Mouse (Mus musculus): ENCODE data around the gene Mucl3. TPM values are rescaled to one million over a fixed set of nuclear protein-coding genes. Genes with fewer than 3 reads are reported as not detected.

Gene Mucl3
- 0.06 TPM in 1 of 2 replicates, not detected in the other for polyA plus RNA-seq (2012; rRNA removed)

- Histone ChIP-seq H3K4me3 (ENCODE audit: insufficient read depth, low read length) (no peak within 1 kb of the TSS), H3K27ac (ENCODE audit: insufficient read depth, low read length) (no peak within 1 kb of the TSS), H3K4me1 (ENCODE audit: control insufficient read depth, insufficient read depth, low read length) (no peaks in the 10 kb centered on the region)
- no peak for TF ChIP-seq CTCF (IDR thresholded peaks at IDR 0.05; ENCODE audit: extremely low read depth, insufficient read depth, low read length)
- no peak for TF ChIP-seq POLR2A (IDR thresholded peaks at IDR 0.05; ENCODE audit: extremely low read depth, insufficient read depth, low read length)
Measured at GRCm38 (mm10) chr17:35643609-35644236, at the start of gene Mucl3. Mucl3 (minus strand) TSS chr17:35643695.

DNA sequence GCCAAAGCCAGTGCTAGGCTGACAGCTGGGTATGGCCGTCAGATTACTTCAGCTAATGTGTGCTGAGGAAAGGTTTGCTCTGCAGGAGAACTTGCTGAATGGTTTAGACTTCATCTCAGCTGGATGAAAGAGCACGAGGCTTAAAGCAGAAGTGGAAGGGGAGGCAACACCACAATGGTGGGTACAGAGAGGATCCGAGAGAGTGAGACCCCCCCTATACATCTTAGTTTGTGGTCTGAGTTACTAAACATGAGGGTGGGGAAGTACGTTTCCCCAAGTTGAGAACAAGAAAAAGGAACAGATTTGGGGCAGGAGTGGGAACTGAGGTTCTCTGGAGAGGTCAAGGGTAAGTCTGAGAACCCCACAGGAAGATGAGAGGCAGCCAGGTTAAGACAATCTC, 48.9 kb upstream of the Mucl3 start:
- Histone ChIP-seq H3K4me1 (ENCODE audit: control insufficient read depth, insufficient read depth, low read length) (peaks cover 6% of the 10 kb centered on the region), H3K4me3 (ENCODE audit: insufficient read depth, low read length) (no peak overlapping the region), H3K27ac (ENCODE audit: insufficient read depth, low read length) (no peak overlapping the region)
- no peak for TF ChIP-seq POLR2A (IDR thresholded peaks at IDR 0.05; ENCODE audit: extremely low read depth, insufficient read depth, low read length)
- TF ChIP-seq CTCF (IDR thresholded peaks at IDR 0.05; ENCODE audit: extremely low read depth, insufficient read depth, low read length), result no peak

- Histone ChIP-seq H3K4me3 (ENCODE audit: insufficient read depth, low read length) (no peak overlapping the region), H3K4me1 (ENCODE audit: control insufficient read depth, insufficient read depth, low read length) (peaks cover 5% of the 10 kb centered on the region), H3K27ac (ENCODE audit: insufficient read depth, low read length) (no peak overlapping the region)
- TF ChIP-seq CTCF (IDR thresholded peaks at IDR 0.05; ENCODE audit: extremely low read depth, insufficient read depth, low read length) (no peak), POLR2A (IDR thresholded peaks at IDR 0.05; ENCODE audit: extremely low read depth, insufficient read depth, low read length) (no peak)
Measured at GRCm38 (mm10) chr17:35691811-35692210, 48.3 kb upstream of the Mucl3 start.

DNA sequence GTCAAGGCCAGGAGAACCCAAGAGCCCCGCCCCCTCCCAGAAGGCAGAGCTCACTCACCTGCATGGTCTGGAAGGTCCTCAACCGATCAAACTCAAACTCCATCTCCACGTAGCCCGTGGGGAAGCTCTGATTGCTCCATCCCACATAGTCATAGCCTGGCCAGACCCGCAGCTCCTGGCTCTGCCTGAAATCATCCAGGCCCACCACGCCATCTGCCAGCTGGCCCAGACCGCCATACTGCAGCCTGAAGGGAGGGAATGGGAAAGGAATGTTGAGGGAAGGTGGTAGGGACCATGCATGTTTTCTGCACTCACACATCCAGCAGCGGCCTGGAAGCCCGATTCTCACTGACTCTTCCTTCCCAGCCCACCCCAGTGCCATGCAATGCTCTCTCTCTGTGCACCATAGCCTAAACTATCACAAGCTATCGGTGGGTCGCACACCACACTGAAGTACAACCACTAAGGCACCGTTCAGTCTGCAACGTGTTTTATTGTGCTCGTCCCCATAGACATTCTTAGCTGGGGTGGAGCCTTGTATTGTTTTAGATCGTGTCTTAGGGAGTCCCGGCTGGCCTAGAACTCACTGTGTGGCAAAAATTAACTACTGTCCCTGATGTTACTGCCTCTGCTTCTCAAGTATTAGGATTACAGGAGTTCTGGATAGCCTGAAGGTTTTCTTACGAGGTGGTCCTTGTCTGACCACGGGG, 46.6 kb upstream of the Mucl3 start:
- Histone ChIP-seq H3K27ac (ENCODE audit: insufficient read depth, low read length) (no peak overlapping the region), H3K4me3 (ENCODE audit: insufficient read depth, low read length) (no peak overlapping the region), H3K4me1 (ENCODE audit: control insufficient read depth, insufficient read depth, low read length) (peaks cover 4% of the 10 kb centered on the region; the same call in 1 of the 2 replicates)
- TF ChIP-seq POLR2A (IDR thresholded peaks at IDR 0.05; ENCODE audit: extremely low read depth, insufficient read depth, low read length), result no peak
- no peak for TF ChIP-seq CTCF (IDR thresholded peaks at IDR 0.05; ENCODE audit: extremely low read depth, insufficient read depth, low read length)

DNA sequence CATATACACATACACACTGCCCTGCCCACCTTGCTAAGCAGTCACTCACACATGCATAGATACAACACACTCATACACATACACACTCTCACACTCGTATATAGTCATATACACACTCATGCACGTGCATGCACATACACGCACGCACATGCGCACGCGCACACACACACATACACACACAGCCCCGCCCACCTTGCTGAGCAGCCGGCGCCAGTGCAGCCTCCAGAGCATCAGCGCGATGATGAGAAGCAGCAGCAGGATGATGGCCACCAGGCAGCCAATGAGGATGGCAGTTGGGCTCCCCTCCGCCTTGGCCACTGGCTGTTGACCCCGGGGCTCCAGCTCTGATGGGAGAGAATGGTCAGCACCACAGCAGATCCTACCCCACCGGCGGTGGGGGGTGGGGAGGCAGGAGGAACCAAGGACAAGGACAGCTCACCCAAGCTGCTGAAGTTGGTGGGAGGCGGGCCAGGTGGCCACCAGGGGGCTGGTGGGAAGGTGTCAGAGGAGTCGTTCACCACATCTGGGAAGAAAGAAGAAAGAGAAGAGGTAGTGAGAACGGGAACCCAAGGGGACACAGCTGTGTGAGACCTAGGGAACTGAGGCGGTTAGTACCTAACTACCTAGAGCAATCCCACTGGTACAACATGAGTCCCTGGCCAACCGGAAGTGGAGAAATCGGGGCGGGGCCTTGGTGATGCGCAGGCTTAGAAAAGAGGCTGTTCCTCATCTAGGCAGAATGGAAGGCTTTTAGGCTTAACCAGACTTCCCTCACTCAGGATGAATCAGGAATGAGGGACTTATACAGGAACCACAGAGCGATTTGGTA, 45.1 kb upstream of the Mucl3 start:
- H3K27ac ChIP-seq (ENCODE audit: insufficient read depth, low read length), result no peak overlapping the region
- H3K4me3 ChIP-seq (ENCODE audit: insufficient read depth, low read length), result no peak overlapping the region
- peaks cover 1% of the 10 kb centered on the region; the same call in 1 of the 2 replicates for H3K4me1 ChIP-seq (ENCODE audit: control insufficient read depth, insufficient read depth, low read length)
- TF ChIP-seq CTCF (IDR thresholded peaks at IDR 0.05; ENCODE audit: extremely low read depth, insufficient read depth, low read length), result no peak
- TF ChIP-seq POLR2A (IDR thresholded peaks at IDR 0.05; ENCODE audit: extremely low read depth, insufficient read depth, low read length), result no peak

DNA sequence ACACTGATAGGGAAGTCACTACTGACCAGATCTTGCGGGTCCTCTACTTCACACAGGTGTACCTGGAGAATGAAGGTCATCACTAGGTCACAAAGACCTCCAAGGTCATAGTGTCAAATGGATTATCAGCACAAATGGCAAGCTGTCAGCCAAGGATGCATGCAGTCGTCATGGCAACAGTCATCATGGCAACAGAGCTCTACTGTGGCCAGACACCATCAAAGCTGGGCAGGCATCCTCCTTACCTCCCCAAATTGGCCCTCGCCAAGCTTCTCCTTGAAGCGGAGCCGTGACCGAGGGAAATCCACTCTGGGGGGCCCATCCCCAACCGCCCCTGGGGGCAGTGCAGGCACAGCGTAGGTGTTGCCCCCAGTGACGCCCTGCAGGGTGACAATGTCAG, 41.6 kb upstream of the Mucl3 start:
- H3K27ac ChIP-seq (ENCODE audit: insufficient read depth, low read length), result no peak overlapping the region
- no peaks in the 10 kb centered on the region for H3K4me1 ChIP-seq (ENCODE audit: control insufficient read depth, insufficient read depth, low read length)
- no peak for TF ChIP-seq CTCF (IDR thresholded peaks at IDR 0.05; ENCODE audit: extremely low read depth, insufficient read depth, low read length)
- no peak for TF ChIP-seq POLR2A (IDR thresholded peaks at IDR 0.05; ENCODE audit: extremely low read depth, insufficient read depth, low read length)
- no peak overlapping the region for H3K4me3 ChIP-seq (ENCODE audit: insufficient read depth, low read length)

DNA sequence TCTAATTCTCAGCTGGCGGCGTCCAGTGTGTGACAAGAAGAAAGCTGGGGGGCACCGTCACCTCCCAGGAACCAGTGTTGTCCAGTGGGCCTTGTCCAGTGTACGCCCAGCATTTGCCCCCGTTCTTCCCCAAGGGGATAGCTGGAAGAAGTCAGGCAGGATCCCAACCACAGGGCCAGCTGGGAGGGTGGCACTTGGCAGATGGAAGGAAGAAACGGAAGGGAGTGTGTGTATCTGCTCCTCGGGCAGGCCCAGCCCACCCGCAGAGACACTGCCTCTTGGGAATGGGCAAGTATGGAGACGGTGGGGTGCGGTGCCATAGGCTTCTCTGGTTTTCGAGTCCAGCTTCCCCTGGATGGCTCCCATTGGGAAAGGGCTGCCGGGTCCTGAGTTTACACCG, 38.5 kb upstream of the Mucl3 start:
- no peak overlapping the region for H3K27ac ChIP-seq (ENCODE audit: insufficient read depth, low read length)
- no peak overlapping the region for H3K4me3 ChIP-seq (ENCODE audit: insufficient read depth, low read length)
- TF ChIP-seq CTCF (IDR thresholded peaks at IDR 0.05; ENCODE audit: extremely low read depth, insufficient read depth, low read length), result no peak
- TF ChIP-seq POLR2A (IDR thresholded peaks at IDR 0.05; ENCODE audit: extremely low read depth, insufficient read depth, low read length), result no peak
- H3K4me1 ChIP-seq (ENCODE audit: control insufficient read depth, insufficient read depth, low read length), result no peaks in the 10 kb centered on the region

- Histone ChIP-seq H3K27ac (ENCODE audit: insufficient read depth, low read length) (no peak overlapping the region), H3K4me3 (ENCODE audit: insufficient read depth, low read length) (no peak overlapping the region), H3K4me1 (ENCODE audit: control insufficient read depth, insufficient read depth, low read length) (no peaks in the 10 kb centered on the region)
- TF ChIP-seq POLR2A (IDR thresholded peaks at IDR 0.05; ENCODE audit: extremely low read depth, insufficient read depth, low read length) (no peak), CTCF (IDR thresholded peaks at IDR 0.05; ENCODE audit: extremely low read depth, insufficient read depth, low read length) (no peak)
Measured at GRCm38 (mm10) chr17:35680591-35680990, 37.1 kb upstream of the Mucl3 start.

- H3K4me1 ChIP-seq (ENCODE audit: control insufficient read depth, insufficient read depth, low read length), result no peaks in the 10 kb centered on the region; the same call in 1 of the 2 replicates
- TF ChIP-seq POLR2A (IDR thresholded peaks at IDR 0.05; ENCODE audit: extremely low read depth, insufficient read depth, low read length), result peak; percentile 56; the same call in 1 of the 2 replicates
- no peak for TF ChIP-seq CTCF (IDR thresholded peaks at IDR 0.05; ENCODE audit: extremely low read depth, insufficient read depth, low read length)
- peak within 1 kb of the TSS; percentile 77 for H3K4me3 ChIP-seq (ENCODE audit: insufficient read depth, low read length)
Measured at GRCm38 (mm10) chr17:35673416-35674035, 30.0 kb upstream of the Mucl3 start, which contains the start of gene Gtf2h4. Gtf2h4 (minus strand) TSS chr17:35673739.

More at GRCm38 (mm10) chr17:35673416-35674035, 30.0 kb upstream of the Mucl3 start, which contains the start of gene Gtf2h4:
- H3K27ac ChIP-seq (ENCODE audit: insufficient read depth, low read length), result no peak within 1 kb of the TSS

All from cortical plate, adult 2 months (tissue).